Mouse (Mus musculus) intestine, embryonic 16.5 days (tissue): ENCODE data around the gene Slc24a1. TPM values are rescaled to one million over a fixed set of nuclear protein-coding genes. Genes with fewer than 3 reads are reported as not detected.

Experiments used
- ATAC-seq: fragments of 200-750 bp; cut with Nextera tagmentation; 2 replicates; pipeline ENCODE4 v1.8.0; 2017; ENCODE audit warnings: moderate TSS enrichment, moderate library complexity
- H3K27ac ChIP-seq: fragments of 300-500 bp; sonication (generic); 2 replicates; pipeline ENCODE4 v1.5.1; 2014; ENCODE audit warnings: mild to moderate bottlenecking, low read length
- H3K27me3 ChIP-seq: fragments of 300-500 bp; sonication (generic); replicated peaks from 2 replicates; pipeline ENCODE4 v1.6.1; 2014; ENCODE audit warnings: low read length, control low read depth, mixed read lengths; ENCODE audit not compliant: control insufficient read depth, insufficient read depth
- H3K36me3 ChIP-seq: fragments of 300-500 bp; sonication (generic); 2 replicates; pipeline ENCODE4 v1.6.1; 2014; ENCODE audit warnings: low read length, control low read depth; ENCODE audit not compliant: control insufficient read depth, insufficient read depth
- H3K4me1 ChIP-seq: fragments of 300-500 bp; sonication (generic); 2 replicates; pipeline ENCODE4 v1.6.1; 2014; ENCODE audit warnings: low read length, control low read depth, mixed read lengths; ENCODE audit not compliant: control insufficient read depth, insufficient read depth
- H3K4me2 ChIP-seq: fragments of 300-500 bp; sonication (generic); 2 replicates; pipeline ENCODE4 v1.6.1; 2014; ENCODE audit warnings: low read depth, low read length, control low read depth
- H3K4me3 ChIP-seq: fragments of 300-500 bp; sonication (generic); 2 replicates; pipeline ENCODE4 v1.5.1; 2014; ENCODE audit warnings: mild to moderate bottlenecking, low read length
- H3K9ac ChIP-seq: fragments of 300-500 bp; sonication (generic); 2 replicates; pipeline ENCODE4 v1.6.1; 2014; ENCODE audit warnings: low read depth, low read length
- H3K9me3 ChIP-seq: fragments of 300-500 bp; sonication (generic); 2 replicates; pipeline ENCODE4 v1.6.1; 2016; ENCODE audit warnings: low read length, control low read depth; ENCODE audit not compliant: control insufficient read depth
- WGBS: fragments of 180-500 bp; shearing (Covaris S2); extraction: QIAGEN DNeasy Blood & Tissue Kit; methylation state at CpG from one replicate; pipeline ENCODE4 v1.1.7; 2014; 5-methylcytosine and 5-hydroxymethylcytosine counted together
- microRNA-seq: library from miRNA; unstranded; fragments of <30 nt; microRNA quantifications from one replicate; pipeline ENCODE4, GENCODE M21; 2016
- polyA plus RNA-seq: library from polyadenylated mRNA; unstranded; fragments of >200 nt; fragmentation: Nextera tagmentation; extraction: Ambion mirVana; gene quantifications from 2 replicates; pipeline ENCODE4 v1.2.1, GENCODE M21; 2015

The Slc24a1 gene
- polyA plus RNA-seq, 1 experiment from 2014 or later, result 0.04 TPM

GRCm38 (mm10) chr9:64902866-64903265 is 48.5 kb downstream of the Slc24a1 start:
- H3K9ac ChIP-seq, result no peak overlapping the region
- 49% methylated on average over 4 of the region's 4 CpGs for WGBS

GRCm38 (mm10) chr9:64896605-64897004 is 54.8 kb downstream of the Slc24a1 start:
- Histone ChIP-seq H3K4me1 (no peaks in the 10 kb centered on the region), H3K4me3 (no peak overlapping the region), H3K27ac (no peak overlapping the region), H3K9ac (no peak overlapping the region), H3K9me3 (no peaks in the 10 kb centered on the region), H3K36me3 (no peaks in the 10 kb centered on the region), H3K27me3 (no peaks in the 10 kb centered on the region), H3K4me2 (no peak overlapping the region)
- no peak for ATAC-seq
- WGBS, result 85% methylated on average over 10 of the region's 10 CpGs

More at GRCm38 (mm10) chr9:64902866-64903265, 48.5 kb downstream of the Slc24a1 start:
- no peak for ATAC-seq
- no peaks in the 10 kb centered on the region for H3K9me3 ChIP-seq
- H3K4me3 ChIP-seq, result no peak overlapping the region
- H3K36me3 ChIP-seq, result no peaks in the 10 kb centered on the region
- no peak overlapping the region for H3K27ac ChIP-seq
- H3K27me3 ChIP-seq, result no peaks in the 10 kb centered on the region
- H3K4me2 ChIP-seq, result no peak overlapping the region
- no peaks in the 10 kb centered on the region for H3K4me1 ChIP-seq

GRCm38 (mm10) chr9:64886008-64886407 is 65.4 kb downstream of the Slc24a1 start:
- Histone ChIP-seq H3K9me3 (no peaks in the 10 kb centered on the region), H3K4me3 (no peak overlapping the region), H3K27ac (no peak overlapping the region), H3K36me3 (no peaks in the 10 kb centered on the region), H3K4me1 (no peaks in the 10 kb centered on the region), H3K4me2 (no peak overlapping the region), H3K27me3 (no peaks in the 10 kb centered on the region), H3K9ac (no peak overlapping the region)
- WGBS, result 85% methylated on average over 5 of the region's 5 CpGs
- ATAC-seq, result no peak

Small RNAs within 50 kb of the gene (microRNA-seq; reads per million reads assigned to microRNA genes)
- not detected for gene Gm25640

Other genes with a start within 250 kb of the Slc24a1 start
- gene Rab11a, start 213.8 kb downstream of the Slc24a1 start, polyA plus RNA-seq, result 645 and 812 TPM in 2 replicates
- gene Dennd4a, start 140.3 kb downstream of the Slc24a1 start, polyA plus RNA-seq, result 3.9 TPM in 2 replicates
- gene Ints14, start 9.3 kb upstream of the Slc24a1 start, polyA plus RNA-seq, result 45.1 and 49.2 TPM in 2 replicates
- 77.8 and 86.8 TPM in 2 replicates for gene Hacd3, start 70.1 kb upstream of the Slc24a1 start, polyA plus RNA-seq
- 26.9 and 29.1 TPM in 2 replicates for gene Dpp8, start 80.8 kb upstream of the Slc24a1 start, polyA plus RNA-seq
- gene Igdcc4, start 149.9 kb upstream of the Slc24a1 start, polyA plus RNA-seq, result 13.0 and 14.5 TPM in 2 replicates
- gene Igdcc3, start 189.6 kb upstream of the Slc24a1 start, polyA plus RNA-seq, result 0.12 and 0.60 TPM in 2 replicates
- 10.8 and 11.0 TPM in 2 replicates for gene Parp16, start 243.7 kb upstream of the Slc24a1 start, polyA plus RNA-seq